Mouse (Mus musculus): ENCODE data around the gene Emc9. TPM values are rescaled to one million over a fixed set of nuclear protein-coding genes. Genes with fewer than 3 reads are reported as not detected.
A peak's percentile ranks its signal among the peaks of the same experiment; 100 is the strongest.

Emc9 gene
- polyA plus RNA-seq, 1 experiment: 48.5 TPM

GRCm38 (mm10) chr14:55563249-55563648, 21.9 kb downstream of the Emc9 start:
- H3K4me1 ChIP-seq (ENCODE audit: control insufficient read depth, insufficient read depth, low read length): peaks cover 2% of the 10 kb centered on the region; the same call in 1 of the 2 replicates
- no peak overlapping the region for H3K4me3 ChIP-seq (replicated peaks; ENCODE audit: control insufficient read depth, low read depth, low read length)
- TF ChIP-seq CTCF (IDR thresholded peaks at IDR 0.05; ENCODE audit: control insufficient read depth, insufficient read depth, low read length): no peak
- no peak for TF ChIP-seq POLR2A (IDR thresholded peaks at IDR 0.05; ENCODE audit: borderline replicate concordance, control insufficient read depth, low read depth, low read length)
- 86% methylated on average over 11 of the region's 11 CpGs for WGBS
- no peak overlapping the region for H3K27ac ChIP-seq (ENCODE audit: control insufficient read depth, insufficient read depth, low read depth, low read length, poor library complexity)

DNA sequence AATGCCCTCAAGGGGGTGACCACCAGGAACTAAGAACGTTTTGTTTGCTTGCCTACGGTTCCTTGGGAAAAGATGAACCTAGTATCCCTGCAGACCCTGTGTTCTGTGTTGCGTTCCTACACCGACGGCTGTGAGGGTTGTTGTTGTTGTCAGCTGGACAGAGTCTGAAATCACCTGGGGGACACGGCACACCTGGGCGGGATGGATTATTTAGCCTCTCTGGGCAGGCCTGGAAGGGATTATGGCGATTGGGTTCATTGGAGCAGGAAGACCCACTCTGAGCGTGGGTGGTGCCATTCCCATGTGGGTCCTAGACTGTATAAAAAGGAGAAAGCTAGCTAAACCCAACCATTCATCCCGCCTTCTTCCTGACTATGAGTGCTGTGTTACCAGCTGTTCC, 23.2 kb downstream of the Emc9 start:
- Histone ChIP-seq H3K27ac (ENCODE audit: control insufficient read depth, insufficient read depth, low read depth, low read length, poor library complexity) (no peak overlapping the region), H3K4me3 (replicated peaks; ENCODE audit: control insufficient read depth, low read depth, low read length) (no peak overlapping the region), H3K4me1 (ENCODE audit: control insufficient read depth, insufficient read depth, low read length) (peaks cover 4% of the 10 kb centered on the region; the same call in 1 of the 2 replicates)
- 90% methylated on average over 10 of the region's 10 CpGs for WGBS
- TF ChIP-seq POLR2A (IDR thresholded peaks at IDR 0.05; ENCODE audit: borderline replicate concordance, control insufficient read depth, low read depth, low read length): no peak
- no peak for TF ChIP-seq CTCF (IDR thresholded peaks at IDR 0.05; ENCODE audit: control insufficient read depth, insufficient read depth, low read length)

DNA sequence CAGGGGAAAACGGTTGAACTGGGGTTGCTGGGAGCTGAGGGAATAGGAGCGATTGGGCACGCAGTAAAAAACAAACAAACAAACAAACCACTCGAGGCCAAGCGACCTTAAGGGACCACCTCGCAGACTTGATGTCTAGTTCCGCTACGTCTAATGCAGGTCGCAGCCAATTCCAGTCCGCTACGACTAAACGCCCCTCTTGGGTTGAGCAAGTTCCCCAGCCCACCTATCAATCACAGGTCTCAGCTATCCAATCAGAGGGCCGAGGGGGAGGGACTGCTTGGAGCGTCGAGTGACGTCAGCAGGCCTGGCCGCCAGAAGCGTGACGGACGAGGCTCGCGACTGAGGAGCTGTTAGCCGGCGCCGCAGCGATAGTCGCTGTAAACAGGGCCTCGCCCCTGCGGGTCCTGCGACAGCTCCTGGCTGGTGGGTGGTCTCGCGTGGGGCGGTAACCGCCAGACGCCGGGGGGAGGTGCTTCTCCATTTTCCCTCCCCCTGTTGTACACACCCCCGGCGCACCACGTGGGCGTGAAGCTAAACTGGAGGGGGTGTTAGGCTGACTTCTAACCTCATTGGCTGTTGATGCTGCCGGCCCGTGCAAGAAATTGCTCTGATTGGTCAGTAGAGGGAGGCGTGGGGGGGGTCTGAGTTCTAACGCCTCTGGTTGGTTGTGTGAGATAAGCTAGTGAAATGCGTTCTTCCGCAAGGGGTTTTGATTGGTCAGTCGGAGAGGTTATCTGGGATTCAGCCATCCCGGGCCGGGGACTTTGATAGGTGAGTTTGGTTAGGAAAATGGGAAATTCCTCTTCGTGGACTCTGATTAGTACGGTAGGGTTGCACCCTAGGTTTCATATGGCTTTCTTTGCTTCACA, 24.7 kb downstream of the Emc9 start, which contains the start of gene A730061H03Rik:
A730061H03Rik (minus strand) TSS at position 205 of the 872 bp plus-strand sequence.
- TF ChIP-seq POLR2A (IDR thresholded peaks at IDR 0.05; ENCODE audit: borderline replicate concordance, control insufficient read depth, low read depth, low read length) (peak; percentile 26; the same call in 1 of the 2 replicates), CTCF (IDR thresholded peaks at IDR 0.05; ENCODE audit: control insufficient read depth, insufficient read depth, low read length) (no peak)
- under 1% methylated on average over 51 of the region's 51 CpGs for WGBS
- Histone ChIP-seq H3K4me3 (replicated peaks; ENCODE audit: control insufficient read depth, low read depth, low read length) (peak within 1 kb of the TSS; percentile 67), H3K27ac (ENCODE audit: control insufficient read depth, insufficient read depth, low read depth, low read length, poor library complexity) (peak within 1 kb of the TSS; percentile 83), H3K4me1 (ENCODE audit: control insufficient read depth, insufficient read depth, low read length) (peaks cover 4% of the 10 kb centered on the region; the same call in 1 of the 2 replicates)

DNA sequence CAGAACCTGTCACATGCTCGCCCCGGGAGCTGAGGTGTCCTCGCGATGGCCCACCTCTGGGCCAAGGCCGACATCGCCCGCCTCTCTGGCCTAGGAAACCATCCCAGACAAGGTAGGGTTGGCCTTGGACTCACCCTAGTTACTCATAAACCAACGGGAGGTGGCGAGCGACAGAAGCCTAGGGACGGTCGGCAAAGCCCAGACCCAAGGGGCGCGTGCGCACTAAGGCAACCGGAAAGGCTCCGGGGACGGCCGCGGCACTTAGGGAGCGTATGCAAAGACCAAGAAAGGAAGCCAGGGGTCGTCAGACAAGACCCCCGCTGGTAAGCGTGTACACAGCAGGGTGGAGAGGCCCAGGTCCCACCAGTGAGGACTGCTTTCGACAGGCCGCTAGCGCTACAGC, 25.3 kb downstream of the Emc9 start, which contains the start of gene Dcaf11:
Dcaf11 (plus strand) TSS at position 208 of the 403 bp plus-strand sequence.
- Histone ChIP-seq H3K27ac (ENCODE audit: control insufficient read depth, insufficient read depth, low read depth, low read length, poor library complexity) (peak within 1 kb of the TSS; percentile 83), H3K4me3 (replicated peaks; ENCODE audit: control insufficient read depth, low read depth, low read length) (peak within 1 kb of the TSS; percentile 67), H3K4me1 (ENCODE audit: control insufficient read depth, insufficient read depth, low read length) (peaks cover 4% of the 10 kb centered on the region; the same call in 1 of the 2 replicates)
- TF ChIP-seq POLR2A (IDR thresholded peaks at IDR 0.05; ENCODE audit: borderline replicate concordance, control insufficient read depth, low read depth, low read length) (peak; percentile 91; the same call in 1 of the 2 replicates), CTCF (IDR thresholded peaks at IDR 0.05; ENCODE audit: control insufficient read depth, insufficient read depth, low read length) (peak; percentile 12; the same call in 1 of the 2 replicates)
- WGBS: 0% methylated on average over 27 of the region's 27 CpGs

DNA sequence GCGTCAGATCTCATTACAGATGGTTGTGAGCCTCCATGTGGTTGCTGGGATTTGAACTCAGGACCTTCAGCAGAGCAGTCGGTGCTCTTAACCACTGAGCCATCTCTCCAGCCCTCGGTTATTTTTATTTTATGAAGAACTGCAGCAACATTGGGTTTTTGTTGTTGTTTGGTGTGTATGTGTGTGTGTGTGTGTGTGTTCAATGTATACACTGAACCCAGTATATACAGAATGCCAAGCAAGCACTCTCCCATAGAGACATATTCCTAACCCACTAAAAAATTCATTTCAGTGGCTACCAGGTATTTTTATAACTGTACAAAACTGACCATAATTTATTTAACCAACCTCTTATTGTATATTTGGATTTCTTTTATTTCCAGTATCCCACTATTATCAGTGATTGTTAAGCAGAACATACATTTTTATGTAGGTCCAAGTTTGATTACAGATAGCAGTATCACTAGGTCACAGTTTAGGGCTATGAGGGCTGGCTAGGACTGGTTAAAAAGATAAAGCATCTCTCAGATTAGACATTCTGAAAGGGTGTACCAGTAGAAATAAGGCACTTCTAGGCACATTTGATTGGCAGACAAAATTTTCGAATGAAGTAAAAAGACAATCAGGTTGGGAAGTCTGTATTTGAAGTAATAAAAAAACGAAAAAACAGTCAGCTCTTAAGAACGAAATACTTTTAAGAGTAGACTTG, 26.2 kb downstream of the Emc9 start:
- Histone ChIP-seq H3K4me1 (ENCODE audit: control insufficient read depth, insufficient read depth, low read length) (peaks cover 4% of the 10 kb centered on the region; the same call in 1 of the 2 replicates), H3K4me3 (replicated peaks; ENCODE audit: control insufficient read depth, low read depth, low read length) (no peak overlapping the region), H3K27ac (ENCODE audit: control insufficient read depth, insufficient read depth, low read depth, low read length, poor library complexity) (no peak overlapping the region)
- 40% methylated on average over 6 of the region's 6 CpGs for WGBS
- TF ChIP-seq POLR2A (IDR thresholded peaks at IDR 0.05; ENCODE audit: borderline replicate concordance, control insufficient read depth, low read depth, low read length): no peak
- TF ChIP-seq CTCF (IDR thresholded peaks at IDR 0.05; ENCODE audit: control insufficient read depth, insufficient read depth, low read length): no peak

- WGBS: 78% methylated on average over 3 of the region's 3 CpGs
- TF ChIP-seq POLR2A (IDR thresholded peaks at IDR 0.05; ENCODE audit: borderline replicate concordance, control insufficient read depth, low read depth, low read length): no peak
- no peak for TF ChIP-seq CTCF (IDR thresholded peaks at IDR 0.05; ENCODE audit: control insufficient read depth, insufficient read depth, low read length)
- H3K4me1 ChIP-seq (ENCODE audit: control insufficient read depth, insufficient read depth, low read length): peaks cover 4% of the 10 kb centered on the region; the same call in 1 of the 2 replicates
Measured at GRCm38 (mm10) chr14:55557587-55557986, 27.5 kb downstream of the Emc9 start.

GRCm38 (mm10) chr14:55557003-55557402, 28.1 kb downstream of the Emc9 start:
- peaks cover 4% of the 10 kb centered on the region; the same call in 1 of the 2 replicates for H3K4me1 ChIP-seq (ENCODE audit: control insufficient read depth, insufficient read depth, low read length)
- TF ChIP-seq CTCF (IDR thresholded peaks at IDR 0.05; ENCODE audit: control insufficient read depth, insufficient read depth, low read length): peak; percentile 93
- no peak for TF ChIP-seq POLR2A (IDR thresholded peaks at IDR 0.05; ENCODE audit: borderline replicate concordance, control insufficient read depth, low read depth, low read length)
- H3K27ac ChIP-seq (ENCODE audit: control insufficient read depth, insufficient read depth, low read depth, low read length, poor library complexity): peak overlapping the region; percentile 72; the same call in 1 of the 2 replicates
- WGBS: 9% methylated on average over 5 of the region's 5 CpGs
- no peak overlapping the region for H3K4me3 ChIP-seq (replicated peaks; ENCODE audit: control insufficient read depth, low read depth, low read length)

More at GRCm38 (mm10) chr14:55557587-55557986, 27.5 kb downstream of the Emc9 start:
- peak overlapping the region; percentile 72 for H3K27ac ChIP-seq (ENCODE audit: control insufficient read depth, insufficient read depth, low read depth, low read length, poor library complexity)
- H3K4me3 ChIP-seq (replicated peaks; ENCODE audit: control insufficient read depth, low read depth, low read length): no peak overlapping the region

All from bone marrow, adult 2 months (tissue).